Mouse (Mus musculus) mouse embryonic stem cell (cell line): ENCODE measurements around the gene Ric8a.

Experiments
- in situ Hi-C, 2 experiments: fragments of 300-500 bp; cut with MboI; formaldehyde crosslinking; loops; 1 replicate in 1 of 2; 3 replicates in 1 of 2; pipeline ENCODE4 v1.14.3; 2019 to 2020; ENCODE audit warnings: low sequenced_read_pairs in 2 of 2, low pct_unique_long_range_greater_than_20kb in 1 of 2, mixed read lengths in 1 of 2; ENCODE audit not compliant: unreplicated experiment in 1 of 2

Gene Ric8a

DNA sequence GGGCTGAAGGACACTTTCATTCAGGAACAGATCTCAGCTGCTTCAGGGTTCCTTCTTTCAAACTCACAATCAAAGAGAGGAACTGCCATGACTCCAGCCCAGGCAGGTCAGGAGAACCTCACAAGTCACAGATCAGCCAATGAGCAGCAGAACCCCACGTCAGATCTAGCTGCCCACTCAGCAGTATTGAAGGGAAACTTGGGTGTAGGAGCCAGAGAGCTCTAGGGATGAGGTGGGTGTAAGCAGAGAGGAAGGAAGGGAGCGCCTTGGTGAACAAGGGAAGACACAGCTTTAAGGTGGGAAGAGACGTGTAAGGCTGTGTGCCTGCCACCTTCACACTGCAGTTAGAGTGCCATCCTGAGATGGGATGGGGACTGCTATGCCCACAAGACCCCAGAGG lies 55.5 kb downstream of the Ric8a start:
- in situ Hi-C loops: loop anchor here in 1 of 2 experiments (25.0 kb wide), 1 partner anchor 275 kb away; the partner anchor contains the start of genes Hras and Lrrc56

DNA sequence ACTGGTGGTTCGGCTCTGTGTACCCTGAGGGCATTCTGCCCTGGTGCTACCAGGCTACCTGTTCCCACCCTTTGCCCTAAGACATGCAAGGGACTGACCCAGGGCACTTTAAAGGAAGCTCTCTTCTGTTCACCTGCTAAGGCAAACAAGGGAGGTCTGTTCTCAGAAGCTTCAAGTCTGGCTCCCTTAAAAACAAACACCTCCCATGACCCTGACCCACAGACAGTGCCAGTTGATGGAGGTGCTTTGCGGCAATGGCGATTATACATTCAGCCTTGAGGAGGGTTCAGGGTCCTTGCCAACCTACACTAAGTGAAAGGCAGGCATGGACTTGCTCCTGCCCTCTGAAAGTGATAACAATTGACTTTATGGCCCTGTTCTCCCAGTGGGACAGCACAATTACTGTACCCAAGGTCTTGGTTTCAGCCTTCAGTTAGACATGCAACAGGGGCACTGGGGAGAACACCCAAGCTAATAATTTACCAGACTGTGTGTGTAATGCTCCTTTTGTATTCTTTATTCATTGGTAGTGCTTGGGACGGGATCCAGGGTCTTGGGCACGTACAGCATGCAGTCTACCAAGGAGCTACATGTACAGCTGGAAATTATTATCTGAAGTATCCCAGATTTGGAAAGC lies 56.2 kb downstream of the Ric8a start:
- in situ Hi-C loops: loop anchor here in 1 of 2 experiments (25.0 kb wide), 1 partner anchor 274 kb away; the partner anchor contains the start of genes Hras and Lrrc56
